Mouse (Mus musculus): Measurements from ENCODE around the gene Cyp3a59.
"Not testable (repeated sequence)": the region's sequence is repeated elsewhere in the genome, so short reads cannot be mapped to it uniquely, and the experiment has no call there.

Gene Cyp3a59

GRCm38 (mm10) chr5:146078945-146079344 is at the start of gene Cyp3a59:
Cyp3a59 (plus strand) TSS chr5:146079257.
- not testable (repeated sequence) for DNase-seq (ENCODE audit: low read depth, low spot score)

DNA sequence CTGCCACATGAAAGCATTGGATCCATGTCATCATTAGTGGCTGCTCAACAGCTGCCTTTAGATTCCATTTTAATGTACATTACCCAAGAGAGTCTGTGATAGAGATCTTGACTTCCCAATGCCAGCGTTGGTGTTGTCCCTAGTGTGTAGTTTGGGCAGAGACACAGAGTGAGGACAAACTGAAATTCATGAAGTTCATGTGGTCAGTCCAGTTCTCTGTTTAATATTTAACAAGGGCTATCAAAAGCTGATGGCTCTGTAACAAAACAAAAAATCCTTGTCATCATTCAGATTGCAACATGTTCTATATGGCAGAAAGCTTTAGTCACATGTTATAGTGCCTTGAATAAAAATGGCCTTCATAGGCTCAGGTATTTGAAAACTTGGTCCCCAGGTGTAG is 9.0 kb upstream of the Cyp3a59 start:
- no peak for DNase-seq (ENCODE audit: low read depth, low spot score)

GRCm38 (mm10) chr5:146147903-146148302 is 68.8 kb downstream of the Cyp3a59 start:
- no peak for DNase-seq (ENCODE audit: low read depth, low spot score)

DNA sequence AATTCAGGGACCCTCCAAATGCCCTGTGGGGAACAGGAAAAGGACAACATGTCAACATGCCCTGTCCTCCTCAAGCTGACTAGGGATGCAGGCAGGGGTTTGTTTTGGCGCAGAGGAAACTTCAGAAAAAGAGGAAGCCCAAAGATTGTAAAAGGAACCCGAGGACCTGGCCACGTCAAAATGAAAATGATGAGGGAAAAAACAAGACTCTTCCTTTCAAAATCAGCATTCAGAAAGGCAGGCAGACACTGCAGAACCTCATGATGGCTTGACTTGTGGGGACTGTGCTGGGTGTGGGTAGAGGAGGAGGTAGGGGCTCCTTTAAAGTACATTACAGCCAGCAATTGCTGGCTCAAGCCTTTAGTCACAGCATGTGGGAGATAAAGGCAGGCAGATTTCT is 71.4 kb downstream of the Cyp3a59 start:
- DNase-seq (ENCODE audit: low read depth, low spot score), result no peak

DNA sequence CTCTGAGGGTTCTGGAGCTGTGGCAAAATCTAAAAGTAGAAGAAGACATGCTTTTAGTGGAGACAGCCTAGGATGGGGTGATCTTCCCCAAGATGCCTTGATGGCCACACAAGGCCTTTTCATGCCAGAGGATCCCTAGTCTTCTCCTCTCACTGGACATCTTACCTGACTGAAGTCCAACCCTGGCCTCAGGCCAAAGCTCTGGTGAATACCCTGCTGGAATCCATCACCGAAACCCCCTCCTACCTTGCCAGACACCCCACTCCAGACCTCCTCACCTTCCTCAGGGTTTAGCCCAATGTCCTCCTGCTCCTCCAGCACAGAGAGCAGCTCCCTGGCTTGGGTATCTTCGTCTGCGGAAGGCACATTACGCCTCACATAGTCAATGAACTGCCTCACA is 79.3 kb downstream of the Cyp3a59 start:
- not testable (repeated sequence) for DNase-seq (ENCODE audit: low read depth, low spot score)

- DNase-seq (ENCODE audit: low read depth, low spot score), result not testable (repeated sequence)
Measured at GRCm38 (mm10) chr5:146160439-146160838, 81.4 kb downstream of the Cyp3a59 start, which contains the start of gene Gm5565. Gm5565 (minus strand) TSS chr5:146160539.

Measured in retina, postnatal 7 days (tissue).